Mouse (Mus musculus) mouse trophoblast stem cell (cell line): Measurements from ENCODE around the gene Slc1a5.

Experiments used
- in situ Hi-C, 2 experiments: fragments of 300-500 bp; cut with MseI, MboI; formaldehyde crosslinking; loops; 2 replicates in 1 of 2; 3 replicates in 1 of 2; pipeline ENCODE4 v1.15.1; 2025

The Slc1a5 gene

DNA sequence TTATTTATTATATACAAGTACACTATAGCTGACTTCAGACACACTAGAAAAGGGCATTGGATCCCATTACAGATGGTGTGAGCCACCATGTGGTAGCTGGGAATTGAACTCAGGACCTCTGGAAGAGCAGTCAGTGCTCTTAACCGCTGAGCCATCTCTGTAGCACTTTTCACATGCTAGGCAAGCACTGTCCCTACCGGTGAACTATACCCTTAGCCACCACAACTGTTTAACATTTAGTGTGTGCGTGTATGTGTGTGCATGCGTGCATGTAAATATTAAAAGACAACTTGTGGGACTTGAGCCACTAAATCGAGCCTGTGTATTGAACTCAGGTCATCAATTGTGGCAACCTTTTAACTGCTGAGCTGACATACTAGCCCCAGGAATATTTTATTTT, 65.6 kb downstream of the Slc1a5 start:
- in situ Hi-C loops: no loop called here

DNA sequence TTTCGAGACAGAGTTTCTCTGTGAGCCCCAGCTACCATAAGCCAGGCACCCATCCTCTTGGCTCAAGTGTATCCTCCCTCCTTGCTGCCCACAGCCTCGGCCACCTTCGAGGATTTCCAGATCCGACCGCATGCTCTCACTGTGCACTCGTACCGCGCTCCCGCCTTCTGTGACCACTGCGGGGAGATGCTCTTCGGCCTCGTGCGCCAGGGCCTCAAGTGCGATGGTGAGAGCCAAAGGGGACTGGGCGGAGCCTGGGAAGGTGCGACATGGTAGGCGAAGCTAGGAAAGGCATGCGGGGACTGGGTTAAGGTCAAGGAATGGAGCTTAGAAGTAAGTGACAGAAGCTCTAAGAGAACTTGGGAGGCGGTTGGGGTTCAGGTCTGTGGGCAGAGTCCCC, 66.4 kb downstream of the Slc1a5 start:
- in situ Hi-C loops: no loop called here
